Mouse (Mus musculus) heart, adult 2 months (tissue): Measurements from ENCODE around the gene Atp2a2.

Source experiments
- CTCF ChIP-seq: fragments of 200-600 bp; IDR thresholded peaks from 2 replicates; pipeline ENCODE4 v1.8.1; 2022; ENCODE audit warnings: antibody characterized with exemption, mild to moderate bottlenecking, moderate library complexity
- EP300 ChIP-seq: fragments of 200-500 bp; IDR thresholded peaks from 2 replicates; pipeline ENCODE4 v1.6.1; 2011; ENCODE audit warnings: low read depth, low read length, control low read depth; ENCODE audit not compliant: insufficient read depth
- POLR2A ChIP-seq: fragments of 200-500 bp; IDR thresholded peaks from 2 replicates; pipeline ENCODE4 v1.6.1; 2011; ENCODE audit warnings: mild to moderate bottlenecking, low read depth, low read length, control low read depth; ENCODE audit not compliant: insufficient read depth

DNA sequence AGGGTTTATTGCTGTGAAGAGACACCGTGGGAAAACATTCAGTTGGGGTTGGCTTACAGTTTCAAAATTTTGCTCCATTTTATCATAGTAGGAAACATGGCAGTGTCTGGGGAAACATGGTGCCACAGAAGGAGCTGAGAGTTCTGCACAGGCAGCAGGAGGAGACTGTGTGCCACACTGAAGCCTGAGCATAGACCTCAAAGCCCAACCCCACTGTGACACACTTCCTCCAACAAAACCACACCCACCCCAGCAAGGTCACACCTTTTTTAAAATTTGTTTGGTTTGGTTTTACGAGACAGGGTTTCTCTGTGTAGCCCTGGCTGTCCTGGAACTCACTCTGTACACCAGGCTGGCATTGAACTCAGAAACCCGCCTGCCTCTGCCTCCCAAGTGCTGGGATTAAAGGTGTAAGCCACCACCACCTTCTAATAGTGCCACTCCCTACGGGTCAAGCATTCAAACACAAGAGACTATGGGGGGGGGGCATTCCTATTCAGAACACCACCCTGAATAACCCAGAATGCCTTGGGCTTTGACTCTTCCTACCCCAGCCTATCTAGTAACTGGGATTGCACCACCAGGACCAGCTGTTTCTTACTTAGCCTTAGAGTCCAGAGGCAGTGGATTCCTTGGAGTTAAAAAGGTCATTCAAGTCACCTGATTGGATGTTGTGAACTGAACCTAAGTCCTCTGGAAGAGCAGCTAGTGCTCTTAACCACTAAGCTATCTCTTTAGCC lies 71.8 kb downstream of the Atp2a2 start:
- TF ChIP-seq POLR2A (no peak), CTCF (no peak), EP300 (no peak)
